Mouse (Mus musculus): ENCODE results near the gene Ccdc24. TPM values are rescaled to one million over a fixed set of nuclear protein-coding genes. Genes with fewer than 3 reads are reported as not detected.

Gene Ccdc24
- total and polyA plus RNA-seq, 3 experiments = 0.19 to 0.36 TPM; not detected in 1

GRCm38 (mm10) chr4:117904094-117904493, 31.7 kb upstream of the Ccdc24 start:
- DNase-seq (ENCODE audit: low read depth, low spot score) = no peak
- Histone ChIP-seq H3K36me3 (ENCODE audit: control insufficient read depth in 1 of 2, insufficient read depth in 2 of 2, low read length in 2 of 2) (peaks cover 0 to 5% of the 10 kb centered on the region in 2 experiments; a peak in 1 of 4 replicates), H3K4me3 (ENCODE audit: control insufficient read depth in 1 of 2, insufficient read depth in 1 of 2, low read depth in 2 of 2, low read length in 2 of 2) (no peak overlapping the region), H3K27ac (ENCODE audit: control insufficient read depth, low read depth, low read length) (no peak overlapping the region), H3K79me2 (ENCODE audit: control insufficient read depth, insufficient read depth, low read length, poor library complexity) (no peaks in the 10 kb centered on the region), H3K9ac (ENCODE audit: control insufficient read depth, low read depth, low read length, poor library complexity, severe bottlenecking) (no peak overlapping the region), H3K4me1 (ENCODE audit: control insufficient read depth in 1 of 2, insufficient read depth in 2 of 2, low read length in 2 of 2) (no peaks in the 10 kb centered on the region; a peak in 1 of 4 replicates), H3K9me3 (replicated peaks; ENCODE audit: insufficient read depth, low read length) (no peaks in the 10 kb centered on the region), H3K27me3 (ENCODE audit: control insufficient read depth in 1 of 2, insufficient read depth in 2 of 2, low read length in 2 of 2) (no peaks in the 10 kb centered on the region)
- no peak for TF ChIP-seq EP300 (IDR thresholded peaks at IDR 0.05; ENCODE audit: low read depth in 1 of 2, low read length in 2 of 2)
- TF ChIP-seq GATA1 (IDR thresholded peaks at IDR 0.05; ENCODE audit: low read depth, low read length) = no peak
- TF ChIP-seq TAL1 (IDR thresholded peaks at IDR 0.05; ENCODE audit: low read length) = no peak
- TF ChIP-seq MAX (IDR thresholded peaks at IDR 0.05; ENCODE audit: low read length) = no peak
- TF ChIP-seq CTCF (IDR thresholded peaks at IDR 0.05 in 2 of 3, conservative IDR thresholded peaks at IDR 0.05 in 1 of 3; ENCODE audit: control insufficient read depth in 1 of 3, insufficient read depth in 1 of 3, low read depth in 2 of 3, low read length in 3 of 3, poor library complexity in 1 of 3, severe bottlenecking in 1 of 3) = no peak
- TF ChIP-seq ZMIZ1 (IDR thresholded peaks at IDR 0.05; ENCODE audit: low read depth, low read length) = no peak
- no peak for TF ChIP-seq HCFC1 (IDR thresholded peaks at IDR 0.05; ENCODE audit: low read depth, low read length)
- no peak for TF ChIP-seq POLR2A (IDR thresholded peaks at IDR 0.05; ENCODE audit: control insufficient read depth in 1 of 2, insufficient read depth in 1 of 2, low read depth in 1 of 2, low read length in 2 of 2, poor library complexity in 1 of 2)
- no peak for TF ChIP-seq NELFE (IDR thresholded peaks at IDR 0.05; ENCODE audit: low read depth, low read length)
- no peak for TF ChIP-seq MEF2A (IDR thresholded peaks at IDR 0.05; ENCODE audit: extremely low read depth, insufficient replicate concordance, low read depth, low read length, poor library complexity, severe bottlenecking)
- TF ChIP-seq JUND (IDR thresholded peaks at IDR 0.05; ENCODE audit: low read depth, low read length) = no peak
- no peak for TF ChIP-seq MAFK (IDR thresholded peaks at IDR 0.05; ENCODE audit: borderline replicate concordance, low read depth, low read length)
- TF ChIP-seq POLR2AphosphoS2 (IDR thresholded peaks at IDR 0.05; ENCODE audit: low read length) = no peak

GRCm38 (mm10) chr4:117898111-117898510, 25.8 kb upstream of the Ccdc24 start:
- H3K27me3 ChIP-seq (ENCODE audit: control insufficient read depth in 1 of 2, insufficient read depth in 2 of 2, low read length in 2 of 2) = no peaks in the 10 kb centered on the region
- no peaks in the 10 kb centered on the region for H3K79me2 ChIP-seq (ENCODE audit: control insufficient read depth, insufficient read depth, low read length, poor library complexity)
- no peak overlapping the region for H3K9ac ChIP-seq (ENCODE audit: control insufficient read depth, low read depth, low read length, poor library complexity, severe bottlenecking)
- peaks cover 0 to 4% of the 10 kb centered on the region in 2 experiments; a peak in 1 of 4 replicates for H3K36me3 ChIP-seq (ENCODE audit: control insufficient read depth in 1 of 2, insufficient read depth in 2 of 2, low read length in 2 of 2)
- no peak for DNase-seq (ENCODE audit: low read depth, low spot score)
- TF ChIP-seq MYC (IDR thresholded peaks at IDR 0.05; ENCODE audit: low read depth, low read length) (no peak), ZKSCAN1 (IDR thresholded peaks at IDR 0.05; ENCODE audit: low read depth, low read length) (no peak), USF2 (IDR thresholded peaks at IDR 0.05; ENCODE audit: borderline replicate concordance in 1 of 2, insufficient read depth in 1 of 2, low read depth in 1 of 2, low read length in 2 of 2) (no peak), CHD1 (IDR thresholded peaks at IDR 0.05; ENCODE audit: low read depth, low read length) (no peak), ZNF384 (IDR thresholded peaks at IDR 0.05; ENCODE audit: low read depth, low read length) (no peak), MAX (IDR thresholded peaks at IDR 0.05; ENCODE audit: low read length) (no peak), E2F4 (IDR thresholded peaks at IDR 0.05; ENCODE audit: borderline replicate concordance, low read depth, low read length) (no peak), MAFK (IDR thresholded peaks at IDR 0.05; ENCODE audit: borderline replicate concordance, low read depth, low read length) (no peak), MAZ (IDR thresholded peaks at IDR 0.05; ENCODE audit: low read depth, low read length) (no peak), MXI1 (IDR thresholded peaks at IDR 0.05; ENCODE audit: low read depth, low read length) (no peak), SMC3 (IDR thresholded peaks at IDR 0.05; ENCODE audit: low read depth, low read length) (no peak), POLR2AphosphoS5 (IDR thresholded peaks at IDR 0.05; ENCODE audit: borderline replicate concordance, low read depth, low read length) (no peak), POLR2AphosphoS2 (IDR thresholded peaks at IDR 0.05; ENCODE audit: low read length) (no peak), TAL1 (IDR thresholded peaks at IDR 0.05; ENCODE audit: low read length) (no peak), SIN3A (IDR thresholded peaks at IDR 0.05; ENCODE audit: low read length) (no peak)
- H3K9me3 ChIP-seq (replicated peaks; ENCODE audit: insufficient read depth, low read length) = no peaks in the 10 kb centered on the region
- H3K4me1 ChIP-seq (ENCODE audit: control insufficient read depth in 1 of 2, insufficient read depth in 2 of 2, low read length in 2 of 2) = no peaks in the 10 kb centered on the region
- H3K4me3 ChIP-seq (ENCODE audit: control insufficient read depth in 1 of 2, insufficient read depth in 1 of 2, low read depth in 2 of 2, low read length in 2 of 2) = no peak overlapping the region
- no peak overlapping the region for H3K27ac ChIP-seq (ENCODE audit: control insufficient read depth, low read depth, low read length)

Data from MEL (cell line).